Mouse (Mus musculus) natural killer cell, adult 2 months (primary cell): ENCODE data around the gene Spink2.
"Not testable (repeated sequence)": the region's sequence is repeated elsewhere in the genome, so short reads cannot be mapped to it uniquely, and the experiment has no call there.

ENCODE experiments used
- DNase-seq, 2 experiments: peaks; one replicate each; pipeline ENCODE4 v3.0.0; 2022; ENCODE audit warnings: low spot score in 2 of 2

The Spink2 gene

DNA sequence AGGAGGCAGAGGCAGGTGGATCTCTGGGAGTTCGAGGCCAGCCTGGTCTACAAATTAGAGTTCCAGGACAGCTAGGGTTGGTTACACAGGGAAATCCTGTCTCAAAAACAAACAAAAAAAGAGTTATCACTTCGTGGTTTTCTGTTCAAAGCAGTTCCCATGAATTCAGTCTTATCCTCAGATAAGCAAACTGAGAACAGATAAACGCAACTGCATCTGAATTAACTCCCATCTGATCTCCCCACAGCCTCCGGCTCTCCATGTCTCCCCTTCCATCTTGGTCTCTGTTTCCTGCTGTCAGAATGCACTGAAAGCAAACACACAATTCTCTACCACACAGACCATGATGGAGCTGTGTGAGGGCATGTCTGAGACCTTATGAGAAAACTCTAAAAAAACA lies 10.6 kb downstream of the Spink2 start:
- DNase-seq = no peak

DNA sequence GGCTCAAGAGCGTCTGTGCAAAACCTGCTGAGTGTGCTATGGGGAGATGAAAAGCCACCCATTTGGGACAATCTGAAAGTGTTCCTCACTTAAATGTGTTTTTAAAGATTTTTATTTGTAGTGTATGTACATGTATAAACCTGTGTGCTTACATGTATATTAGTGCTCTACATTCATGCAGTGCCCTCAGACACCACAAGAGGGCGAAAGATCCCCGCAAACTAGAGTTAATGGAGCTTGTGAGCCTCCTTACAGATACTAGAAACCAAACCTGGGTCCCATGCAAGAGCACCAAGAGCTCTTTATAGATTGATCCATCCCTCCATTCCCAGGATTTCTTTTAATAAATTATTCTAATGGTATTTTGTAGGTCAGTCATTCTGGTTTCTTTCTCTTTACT lies 17.3 kb downstream of the Spink2 start:
- peak; percentile 58 to 76 for DNase-seq

DNA sequence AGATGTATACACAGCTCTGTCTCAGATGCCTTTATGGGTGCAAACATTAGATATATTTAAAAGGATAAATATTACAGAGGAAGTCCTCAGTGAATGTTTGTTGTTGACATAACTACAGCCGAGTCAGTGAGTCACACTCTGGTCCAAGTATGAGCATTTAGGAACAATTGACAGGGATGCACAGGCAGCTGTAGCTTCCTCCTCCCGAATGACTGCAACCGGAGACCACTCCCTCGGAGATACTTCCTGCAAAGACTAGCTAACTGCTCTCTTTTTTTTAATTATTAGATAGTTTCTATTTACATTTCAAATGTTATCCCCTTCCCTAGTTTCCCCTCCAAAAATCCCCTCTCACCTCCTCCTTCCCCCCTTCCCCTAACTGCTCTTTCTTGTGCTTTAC lies 18.0 kb downstream of the Spink2 start:
- DNase-seq = no peak

DNA sequence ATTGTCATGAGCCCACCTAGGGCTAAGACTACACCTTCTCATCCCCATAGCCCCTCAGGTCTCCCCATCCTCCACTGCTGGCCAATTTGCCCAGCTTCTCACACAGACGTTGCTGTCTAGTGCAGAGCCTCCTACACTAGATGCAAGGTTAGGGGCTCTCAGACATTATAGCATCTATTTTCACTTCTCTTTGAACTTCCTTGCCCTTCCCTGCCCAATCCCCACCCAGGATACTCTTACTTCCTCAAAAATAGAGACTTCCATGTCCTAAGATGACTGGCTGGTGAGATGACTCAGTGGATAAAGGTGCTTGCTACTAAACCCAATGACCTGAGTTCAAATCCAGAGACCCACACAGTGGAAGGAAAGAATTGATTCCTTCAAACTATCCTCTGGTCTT lies 19.6 kb downstream of the Spink2 start:
- no peak for DNase-seq

DNA sequence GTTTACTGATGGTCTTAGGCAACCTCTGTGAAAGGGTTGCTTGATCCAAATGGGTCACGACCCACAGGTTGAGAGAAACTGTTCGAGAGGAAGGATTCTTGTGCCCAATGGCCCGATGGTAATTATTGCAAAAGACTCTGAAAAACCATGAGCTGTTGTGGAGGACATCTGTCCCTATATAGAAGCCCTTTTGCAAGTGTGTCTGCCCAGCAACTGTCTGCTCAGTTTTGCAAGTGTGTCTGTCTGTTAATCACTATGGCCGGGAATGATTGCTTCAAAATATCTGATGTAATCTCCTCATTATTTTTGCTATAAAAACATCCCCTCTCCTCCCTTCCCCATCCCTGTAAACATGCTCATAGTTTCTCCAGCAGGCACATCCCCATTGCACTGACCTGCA lies 20.2 kb downstream of the Spink2 start:
- DNase-seq = no peak

DNA sequence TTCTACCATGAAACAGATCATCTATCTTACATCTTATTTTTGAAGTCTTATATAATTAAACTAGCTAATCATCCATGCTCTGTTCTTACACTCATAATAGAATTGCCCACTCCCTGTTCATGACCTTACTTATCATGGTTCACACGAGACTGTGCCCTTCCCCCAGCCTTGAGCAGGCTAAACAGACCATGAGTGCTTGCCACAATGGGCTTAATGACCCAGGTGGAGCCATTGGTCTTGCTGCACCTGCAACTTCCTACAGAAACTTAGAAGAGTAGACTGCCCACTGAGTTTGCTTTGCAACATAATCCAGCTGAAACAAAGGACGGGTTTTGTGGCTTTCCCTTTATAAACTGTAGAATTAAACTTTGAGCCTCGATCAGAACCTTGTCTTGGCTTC lies 22.5 kb downstream of the Spink2 start:
- no peak for DNase-seq

DNA sequence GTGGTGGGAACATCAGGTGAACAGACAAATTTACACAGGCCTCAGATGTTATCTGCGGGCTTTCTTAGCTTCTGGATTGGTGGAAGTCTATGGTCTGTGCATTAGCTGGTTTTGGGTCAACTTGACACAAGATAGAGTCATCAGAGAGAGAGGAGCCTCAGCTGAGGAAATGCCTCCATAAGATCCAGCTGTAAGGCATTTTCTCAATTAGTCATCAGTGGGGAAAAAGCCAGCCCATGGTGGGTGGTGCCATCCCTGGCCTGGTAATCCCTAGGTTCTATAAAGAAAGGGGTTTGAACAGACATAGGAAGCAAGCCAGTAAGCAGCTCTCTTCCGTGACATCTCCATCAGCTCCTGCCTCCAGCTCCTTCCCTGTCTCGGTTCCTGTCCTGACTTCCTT lies 25.9 kb downstream of the Spink2 start:
- no peak for DNase-seq

DNA sequence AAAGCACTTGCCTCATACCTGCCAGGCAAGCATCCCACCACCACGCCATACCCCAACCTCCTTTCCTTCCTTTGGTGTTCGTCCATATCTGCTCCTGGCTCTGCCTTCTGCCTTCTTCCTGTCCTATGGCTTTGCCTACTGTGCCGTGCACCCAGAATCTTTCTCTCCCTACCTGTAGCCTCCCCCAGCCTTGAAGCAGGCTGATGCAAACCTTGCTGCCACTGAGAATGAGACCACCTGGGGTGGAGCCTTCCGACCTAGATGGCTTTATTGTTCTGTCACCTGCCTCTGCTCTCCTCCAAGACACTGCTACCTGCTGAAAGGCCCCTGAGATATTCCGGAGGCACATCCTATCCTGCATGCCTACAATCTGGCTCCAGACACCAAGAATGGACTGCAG lies 27.4 kb downstream of the Spink2 start:
- DNase-seq = not testable (repeated sequence)

DNA sequence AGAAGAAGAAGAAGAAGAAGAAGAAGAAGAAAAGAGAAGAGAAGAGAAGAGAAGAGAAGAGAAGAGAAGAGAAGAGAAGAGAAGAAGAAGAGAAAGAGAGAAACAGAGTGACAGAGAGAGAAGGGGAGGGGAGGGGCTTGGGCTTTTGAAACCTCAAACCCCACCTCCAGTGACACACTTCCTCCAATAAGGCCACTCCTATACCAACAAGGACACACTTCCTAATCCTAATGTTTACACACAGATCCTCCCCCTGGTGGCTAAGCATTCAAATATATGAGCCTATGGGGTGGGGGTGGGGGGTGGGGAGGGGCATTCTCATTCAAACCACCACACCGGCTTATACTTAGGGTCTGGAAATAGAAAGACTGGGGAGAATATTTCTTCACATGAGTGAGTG lies 27.9 kb downstream of the Spink2 start:
- no peak for DNase-seq

DNA sequence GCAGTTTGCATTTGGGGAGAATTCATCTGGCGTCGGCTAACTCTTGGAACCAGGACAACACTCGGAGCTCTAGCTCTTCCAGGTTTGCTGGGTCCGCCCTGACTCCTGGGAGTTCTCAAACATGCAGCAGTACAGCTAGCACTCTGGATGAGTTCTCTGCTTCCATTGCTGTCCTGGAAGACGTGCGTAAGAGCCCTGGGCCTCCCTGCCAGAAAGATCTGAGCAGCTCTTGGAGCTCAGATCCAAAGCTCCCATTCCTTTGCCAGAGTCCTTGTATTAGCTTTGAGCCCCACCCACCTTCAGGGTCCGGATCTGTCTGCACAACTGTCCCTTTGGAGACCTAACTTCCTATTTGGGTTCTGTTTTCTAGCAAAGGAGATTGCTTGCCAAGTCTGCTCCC lies 29.8 kb downstream of the Spink2 start:
- DNase-seq = no peak

DNA sequence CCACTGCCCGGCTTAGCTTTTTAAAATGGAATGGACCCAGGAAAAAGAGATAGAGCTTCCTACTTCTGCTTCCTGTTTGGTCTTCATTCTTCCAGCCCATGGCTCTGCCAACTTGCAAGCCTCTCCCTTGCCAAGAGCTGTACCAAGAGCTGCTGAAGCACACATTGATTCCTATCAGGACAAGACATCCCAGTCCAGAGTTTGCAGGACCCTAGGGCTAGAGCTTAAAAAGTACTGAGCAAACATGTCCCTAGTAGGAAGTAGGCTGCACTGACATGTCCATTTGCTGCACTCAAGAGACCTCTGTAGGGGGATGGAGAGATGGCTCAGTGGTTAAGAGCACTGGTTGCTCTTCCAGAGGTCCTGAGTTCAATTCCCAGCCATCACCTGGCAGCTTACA lies 32.3 kb downstream of the Spink2 start:
- no peak for DNase-seq

DNA sequence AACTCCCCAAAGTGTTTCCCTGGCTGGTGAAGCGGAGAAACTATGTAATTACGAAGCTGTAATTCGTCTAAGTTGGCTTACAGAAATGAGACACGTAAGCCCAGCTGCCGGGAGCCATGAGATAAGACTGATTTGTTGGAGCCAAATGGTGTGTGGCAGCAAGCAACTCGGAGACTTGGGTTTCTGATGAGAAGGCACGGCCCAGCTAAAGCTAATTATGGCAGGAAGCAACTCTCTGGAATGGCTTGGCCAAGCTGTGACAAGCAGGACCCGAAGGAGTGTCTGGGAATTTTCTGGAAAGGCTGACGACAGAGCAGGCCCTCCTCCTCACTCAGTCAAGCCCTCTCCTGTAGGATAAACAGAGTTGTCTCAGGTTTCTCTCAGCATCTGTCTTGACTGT lies 33.3 kb downstream of the Spink2 start:
- no peak for DNase-seq

DNA sequence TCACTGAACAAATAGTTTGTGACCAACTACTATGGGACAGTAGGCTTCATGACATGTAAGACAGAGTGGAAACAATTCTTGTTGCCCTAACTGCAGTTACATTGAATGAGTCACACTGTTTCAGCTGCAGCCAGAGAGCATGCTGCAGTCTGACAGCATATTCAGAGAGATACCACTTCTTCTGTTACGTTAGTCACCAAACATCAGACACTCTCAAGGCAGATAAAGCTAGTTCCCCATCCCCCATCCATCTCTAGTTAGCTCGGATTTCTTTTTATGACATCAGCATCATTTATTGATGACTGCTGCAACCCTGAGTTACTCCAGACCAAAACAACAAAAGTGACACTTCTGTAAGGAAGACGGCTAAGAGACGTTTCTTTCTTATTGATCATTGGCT lies 36.5 kb downstream of the Spink2 start:
- DNase-seq = peak; percentile 14 to 58

DNA sequence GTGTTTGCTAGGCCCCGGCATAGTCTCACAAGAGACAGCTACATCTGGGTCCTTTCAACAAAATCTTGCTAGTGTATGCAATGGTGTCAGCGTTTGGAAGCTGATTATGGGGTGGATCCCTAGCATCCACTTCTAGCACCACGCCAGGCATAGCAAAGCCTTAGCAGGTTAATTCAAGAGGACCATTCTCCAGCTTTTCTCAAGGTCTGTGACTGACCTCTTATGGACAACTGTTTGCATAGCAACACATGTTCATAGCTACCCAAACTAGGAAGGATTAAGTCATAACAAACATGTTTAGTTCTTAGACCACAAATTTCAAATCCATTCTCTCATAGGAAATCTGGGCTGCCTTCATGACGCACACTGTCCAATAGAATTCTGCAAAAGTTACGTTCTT lies 40.7 kb downstream of the Spink2 start:
- DNase-seq = peak; percentile 20 to 31

DNA sequence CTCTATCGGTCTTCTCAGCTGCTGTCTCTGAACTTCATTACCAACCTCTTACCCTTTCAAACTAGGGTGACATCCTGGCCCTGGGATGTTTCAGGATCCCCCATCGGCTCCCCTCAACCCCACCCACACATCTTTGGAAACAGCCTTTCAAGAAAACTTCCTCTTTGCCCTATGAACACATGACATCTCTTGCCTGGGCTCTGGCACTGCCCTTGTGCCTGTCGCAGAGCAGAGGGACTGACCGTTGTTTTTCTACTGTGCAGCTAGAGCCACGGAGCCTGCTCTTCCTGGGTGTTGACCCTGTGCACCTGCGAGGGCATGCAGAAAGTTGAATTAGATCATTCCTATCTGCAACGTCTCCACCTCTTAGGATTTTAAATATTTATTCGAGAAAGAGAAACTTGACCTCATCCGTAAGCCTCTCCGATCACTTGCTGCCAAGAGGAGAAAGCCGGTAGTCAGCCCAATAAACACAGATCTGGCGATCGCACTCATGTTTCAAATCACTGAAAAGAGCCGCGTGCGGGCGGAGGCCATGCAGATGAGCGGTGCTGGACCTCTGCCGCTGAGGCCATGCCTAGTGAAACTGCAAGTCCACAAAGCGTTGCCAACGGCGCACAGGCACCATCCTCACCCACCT lies 43.8 kb downstream of the Spink2 start:
- DNase-seq = no peak

DNA sequence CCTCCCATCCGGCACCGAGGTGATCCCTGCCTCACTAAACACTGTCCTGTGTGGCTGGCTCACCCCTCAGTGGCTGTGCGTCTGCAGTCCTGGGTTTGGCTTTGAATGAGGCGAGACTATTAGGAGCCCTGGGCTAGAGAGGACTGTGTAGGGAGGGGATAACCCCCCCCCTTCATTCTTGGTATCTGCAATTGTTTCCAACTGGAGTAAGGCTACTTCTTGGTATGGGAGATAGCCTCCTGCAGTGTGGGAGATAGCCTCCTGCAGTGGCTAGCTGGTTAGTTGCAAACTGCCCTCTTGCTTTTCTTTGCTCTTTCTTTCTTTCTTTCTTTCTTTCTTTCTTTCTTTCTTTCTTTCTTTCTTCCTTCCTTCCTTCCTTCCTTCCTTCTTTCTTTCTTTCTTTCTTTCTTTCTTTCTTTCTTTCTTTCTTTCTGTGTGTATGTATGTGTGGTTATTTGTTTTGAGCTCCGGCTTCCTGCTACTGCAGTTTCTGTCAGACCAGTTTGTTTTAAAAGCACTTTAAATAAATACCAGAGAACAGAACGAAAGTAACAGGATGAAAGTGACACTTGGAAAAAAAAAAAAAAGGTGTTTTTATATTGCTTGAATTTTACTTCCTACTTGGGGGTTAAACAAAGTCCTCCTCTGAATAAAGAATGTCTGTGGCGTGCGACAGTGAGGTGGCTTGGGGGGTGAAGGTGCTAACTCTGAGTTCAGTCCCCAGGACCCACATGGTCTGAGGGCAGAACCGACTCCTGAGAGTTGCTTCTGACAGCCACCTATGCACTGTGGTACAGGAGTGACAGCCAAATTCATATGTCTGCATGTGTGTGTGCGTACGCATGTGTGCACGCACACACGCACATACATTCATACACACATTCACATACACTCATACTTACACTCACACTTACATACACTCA lies 45.3 kb downstream of the Spink2 start:
- peak; percentile 47 to 65 for DNase-seq

DNA sequence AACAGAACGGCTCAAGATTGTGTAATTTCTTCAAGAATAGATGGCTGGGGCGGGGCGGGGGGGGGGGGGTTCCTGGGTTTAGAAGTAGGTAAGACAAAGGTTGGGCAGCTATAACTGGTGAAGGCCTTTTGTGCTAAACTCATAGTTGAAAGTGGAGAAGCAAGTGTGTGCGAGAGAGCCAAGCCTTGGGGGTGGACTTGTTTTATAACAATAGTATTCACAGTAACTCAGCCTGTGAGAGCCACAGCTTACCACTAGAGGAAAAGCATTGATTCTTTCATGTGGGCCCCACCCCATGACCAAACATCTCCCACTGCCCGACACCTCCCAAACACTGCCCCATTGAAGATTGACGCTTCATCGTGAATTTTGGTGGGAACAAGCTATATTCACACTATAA lies 47.7 kb downstream of the Spink2 start:
- DNase-seq = no peak

DNA sequence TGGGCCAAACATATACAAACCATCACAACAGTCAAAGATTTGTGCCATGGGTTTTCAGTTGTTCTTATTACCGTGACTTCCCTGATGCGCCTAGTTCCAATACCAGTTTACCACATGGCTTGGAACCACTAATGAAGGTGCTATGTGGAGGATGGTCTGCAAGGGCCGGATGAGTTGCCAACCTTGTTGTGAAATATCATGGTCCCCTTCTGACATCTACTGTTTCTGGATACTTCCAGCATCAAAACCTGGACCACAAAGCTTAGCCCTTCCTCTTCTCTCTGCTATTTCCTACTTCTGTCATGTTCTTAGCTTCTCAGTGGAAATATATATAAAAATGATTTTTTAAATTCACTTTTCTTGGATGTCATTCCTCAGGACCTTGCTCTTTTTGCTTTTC lies 48.7 kb downstream of the Spink2 start:
- DNase-seq = no peak

DNA sequence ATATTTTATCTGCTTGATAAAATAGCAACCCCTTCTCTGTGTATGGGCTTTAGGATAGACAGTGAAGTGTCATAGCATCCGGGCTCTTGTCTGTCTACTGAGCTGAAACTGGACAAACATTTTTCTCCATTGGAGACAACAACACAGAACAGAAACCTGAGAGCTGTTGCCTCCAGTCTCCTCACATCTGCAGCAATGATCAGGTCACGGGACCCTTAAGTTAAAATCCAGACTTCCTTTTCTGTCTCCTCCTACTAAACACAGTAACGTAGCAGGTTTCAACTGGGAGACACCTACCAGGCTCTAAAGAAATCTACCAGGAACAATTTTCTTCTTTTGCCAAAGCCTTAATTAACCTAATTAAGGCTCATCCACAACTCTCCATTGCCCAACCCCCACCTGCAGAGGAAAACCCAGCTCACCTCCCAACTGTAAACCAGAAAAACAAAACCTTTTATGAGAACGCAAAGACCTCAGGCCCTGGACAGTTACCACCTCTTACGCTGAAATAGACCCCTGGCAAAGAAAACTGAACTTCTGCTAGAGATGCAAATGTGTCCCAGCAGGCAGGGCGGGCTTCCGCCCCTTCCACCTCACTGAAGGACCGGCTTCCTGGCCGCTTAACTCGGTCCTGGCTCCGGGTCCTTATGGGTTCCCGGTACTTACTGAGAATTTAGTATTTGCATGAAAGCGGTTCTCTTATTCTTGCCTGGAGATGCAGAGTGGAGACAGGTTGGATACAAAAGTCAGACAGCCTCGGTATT lies 53.3 kb downstream of the Spink2 start:
- no peak for DNase-seq

DNA sequence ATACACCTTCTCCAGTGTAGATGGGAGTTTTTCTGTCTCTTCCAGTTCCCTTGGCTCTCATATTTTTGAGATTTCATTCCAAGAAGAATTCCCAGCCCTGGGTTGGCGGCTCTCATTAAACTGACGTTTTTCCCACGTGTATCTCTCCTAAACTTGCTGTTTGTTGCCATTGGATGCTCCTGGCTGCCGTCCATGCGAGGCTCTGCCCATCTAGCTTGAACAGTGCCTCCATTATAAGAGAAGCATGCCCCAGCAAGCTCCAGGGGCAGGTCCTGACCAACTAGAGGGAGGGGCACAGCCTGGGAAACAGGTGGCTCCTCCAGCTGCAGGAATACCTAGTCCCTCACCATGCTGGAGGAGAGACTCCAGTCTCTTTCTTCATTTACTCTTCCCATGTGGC lies 54.3 kb downstream of the Spink2 start:
- no peak for DNase-seq

DNA sequence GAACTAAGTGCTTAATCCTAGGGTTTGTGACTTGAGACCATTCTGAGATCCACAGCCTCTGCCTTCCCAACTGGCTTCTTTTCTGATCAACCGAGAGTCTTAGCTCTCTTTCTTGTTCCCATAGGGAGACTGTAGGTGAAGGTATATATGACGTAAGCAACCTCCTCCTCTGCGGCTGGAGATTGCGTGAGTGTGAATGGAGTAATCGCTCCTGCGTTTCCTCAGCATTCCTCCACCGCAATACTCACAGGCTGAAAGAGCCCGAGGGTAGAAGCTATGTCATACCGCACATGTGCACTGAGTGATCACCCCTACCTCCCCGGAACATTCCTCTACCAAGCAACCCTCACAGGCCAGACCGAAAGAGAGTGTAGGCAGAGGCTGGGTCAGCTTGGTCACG lies 55.7 kb downstream of the Spink2 start:
- no peak for DNase-seq
